Mouse (Mus musculus) embryo, embryonic 9.5 days (tissue): ENCODE data around the gene Cops7a.

Source experiments
- DNase-seq: peaks from one replicate; pipeline ENCODE4 v3.0.0-alpha.2; 2017; ENCODE audit errors: extremely low spot score

Cops7a gene

GRCm38 (mm10) chr6:124965088-124965719 lies at the start of gene Cops7a:
Gene Cops7a (minus strand): TSS chr6:124965538.
- peak; percentile 97 for DNase-seq

- peak; percentile 85 for DNase-seq
Measured at GRCm38 (mm10) chr6:125009181-125010073, 44.1 kb upstream of the Cops7a start.

GRCm38 (mm10) chr6:125009129-125009180 lies 43.6 kb upstream of the Cops7a start, which contains the start of gene Zfp384:
Gene Zfp384 (plus strand): TSS chr6:125009145.
- no peak for DNase-seq

- peak; percentile 97 for DNase-seq
Measured at GRCm38 (mm10) chr6:125008586-125009128, 43.3 kb upstream of the Cops7a start.

- DNase-seq = no peak
Measured at GRCm38 (mm10) chr6:125008060-125008459, 42.7 kb upstream of the Cops7a start.

GRCm38 (mm10) chr6:125005086-125005485 lies 39.7 kb upstream of the Cops7a start:
- no peak for DNase-seq

GRCm38 (mm10) chr6:125003706-125004105 lies 38.4 kb upstream of the Cops7a start:
- DNase-seq = no peak

GRCm38 (mm10) chr6:124999546-124999945 lies 34.2 kb upstream of the Cops7a start:
- no peak for DNase-seq

GRCm38 (mm10) chr6:124999091-124999490 lies 33.8 kb upstream of the Cops7a start:
- no peak for DNase-seq

GRCm38 (mm10) chr6:124998066-124998465 lies 32.7 kb upstream of the Cops7a start:
- DNase-seq = no peak

GRCm38 (mm10) chr6:124996551-124997501 lies 31.5 kb upstream of the Cops7a start, which contains the start of gene Pianp:
Gene Pianp (plus strand): TSS chr6:124996694.
- DNase-seq = peak; percentile 76

GRCm38 (mm10) chr6:124995831-124996403 lies 30.6 kb upstream of the Cops7a start:
- no peak for DNase-seq

GRCm38 (mm10) chr6:124995246-124995645 lies 29.9 kb upstream of the Cops7a start:
- DNase-seq = no peak

GRCm38 (mm10) chr6:124993876-124994275 lies 28.5 kb upstream of the Cops7a start:
- DNase-seq = peak; percentile 34

- no peak for DNase-seq
Measured at GRCm38 (mm10) chr6:124993365-124993764, 28.0 kb upstream of the Cops7a start.

GRCm38 (mm10) chr6:124992241-124992640 lies 26.9 kb upstream of the Cops7a start:
- no peak for DNase-seq

GRCm38 (mm10) chr6:124967766-124968165 lies 2.4 kb upstream of the Cops7a start:
- peak; percentile 42 for DNase-seq

GRCm38 (mm10) chr6:124966466-124967118 lies 1.3 kb upstream of the Cops7a start:
- DNase-seq = no peak

- no peak for DNase-seq
Measured at GRCm38 (mm10) chr6:124965747-124966146, 409 bp upstream of the Cops7a start.

GRCm38 (mm10) chr6:124964638-124965037 lies 700 bp downstream of the Cops7a start:
- DNase-seq = no peak

- no peak for DNase-seq
Measured at GRCm38 (mm10) chr6:124961021-124961420, 4.3 kb downstream of the Cops7a start.
